Mouse (Mus musculus) heart, embryonic 11.5 days (tissue): ENCODE data around the gene Sh2d1b2. TPM values are rescaled to one million over a fixed set of nuclear protein-coding genes. Genes with fewer than 3 reads are reported as not detected.

ENCODE experiments used
- ATAC-seq: fragments of 200-750 bp; cut with Nextera tagmentation; replicated peaks from 2 replicates; pipeline ENCODE4 v1.8.0; 2017; ENCODE audit warnings: moderate library complexity; ENCODE audit not compliant: insufficient number of reproducible peaks, low FRiP score, low TSS enrichment
- H3K27ac ChIP-seq: fragments of 300-500 bp; sonication (generic); 2 replicates; pipeline ENCODE4 v1.5.1; 2014; ENCODE audit warnings: mild to moderate bottlenecking, low read depth, low read length
- H3K27me3 ChIP-seq: fragments of 300-500 bp; sonication (generic); 2 replicates; pipeline ENCODE4 v1.6.1; 2014; ENCODE audit warnings: mild to moderate bottlenecking, low read length, mixed read lengths; ENCODE audit not compliant: control insufficient read depth, insufficient read depth
- H3K36me3 ChIP-seq: fragments of 300-500 bp; sonication (generic); 2 replicates; pipeline ENCODE4 v1.6.1; 2014; ENCODE audit warnings: mild to moderate bottlenecking, low read length, moderate library complexity, mixed read lengths; ENCODE audit not compliant: control insufficient read depth, insufficient read depth
- H3K4me1 ChIP-seq: fragments of 300-500 bp; sonication (generic); 2 replicates; pipeline ENCODE4 v1.6.1; 2014; ENCODE audit warnings: low read length; ENCODE audit not compliant: control insufficient read depth, insufficient read depth
- H3K4me2 ChIP-seq: fragments of 300-500 bp; sonication (generic); 2 replicates; pipeline ENCODE4 v1.6.1; 2014; ENCODE audit warnings: mild to moderate bottlenecking, moderate library complexity
- H3K4me3 ChIP-seq: fragments of 300-500 bp; sonication (generic); 2 replicates; pipeline ENCODE4 v1.5.1; 2014; ENCODE audit warnings: low read depth, low read length
- H3K9ac ChIP-seq: fragments of 300-500 bp; sonication (generic); 2 replicates; pipeline ENCODE4 v1.6.1; 2014; ENCODE audit warnings: mild to moderate bottlenecking, low read depth, low read length, moderate library complexity
- H3K9me3 ChIP-seq: fragments of 300-500 bp; sonication (generic); replicated peaks from 2 replicates; pipeline ENCODE4 v1.6.1; 2016; ENCODE audit warnings: low read length; ENCODE audit not compliant: control insufficient read depth
- WGBS: fragments of 180-500 bp; shearing (Covaris S2); extraction: QIAGEN DNeasy Blood & Tissue Kit; methylation state at CpG from one replicate; pipeline ENCODE4 v1.1.7; 2014; ENCODE audit not compliant: insufficient replicate concordance; 5-methylcytosine and 5-hydroxymethylcytosine counted together
- polyA plus RNA-seq: library from polyadenylated mRNA; unstranded; fragments of >200 nt; fragmentation: Nextera tagmentation; extraction: Ambion mirVana; gene quantifications from 2 replicates; pipeline ENCODE4 v1.2.1, GENCODE M21; 2014

Sh2d1b2 gene
- polyA plus RNA-seq, 1 experiment from 2014 or later = not detected

- no peak for ATAC-seq
- H3K9me3 ChIP-seq = no peaks in the 10 kb centered on the region
- WGBS = 63% methylated on average over 5 of the region's 5 CpGs
- H3K27ac ChIP-seq = no peak overlapping the region
- no peak overlapping the region for H3K9ac ChIP-seq
- no peak overlapping the region for H3K4me3 ChIP-seq
- H3K4me2 ChIP-seq = no peak overlapping the region
- H3K4me1 ChIP-seq = peaks cover 11% of the 10 kb centered on the region; the same call in 1 of the 2 replicates
- H3K36me3 ChIP-seq = no peaks in the 10 kb centered on the region
- no peaks in the 10 kb centered on the region for H3K27me3 ChIP-seq
These were observed 60.7 kb downstream of the Sh2d1b2 start for GRCm38 (mm10) chr1:170293257-170293656.

- H3K9ac ChIP-seq = no peak overlapping the region
- H3K27me3 ChIP-seq = no peaks in the 10 kb centered on the region
- H3K4me1 ChIP-seq = peaks cover 11% of the 10 kb centered on the region; the same call in 1 of the 2 replicates
- H3K4me3 ChIP-seq = no peak overlapping the region
- WGBS = 65% methylated on average over 15 of the region's 15 CpGs
- no peak overlapping the region for H3K4me2 ChIP-seq
- ATAC-seq = no peak
- no peaks in the 10 kb centered on the region for H3K9me3 ChIP-seq
- no peaks in the 10 kb centered on the region for H3K36me3 ChIP-seq
- H3K27ac ChIP-seq = no peak overlapping the region
These were observed 62.4 kb downstream of the Sh2d1b2 start for GRCm38 (mm10) chr1:170294786-170295570.

- no peaks in the 10 kb centered on the region for H3K9me3 ChIP-seq
- 0 out of 2 replicates have a peak, but pooled peaks cover 9% of the 10 kb centered on the region for H3K4me1 ChIP-seq
- H3K9ac ChIP-seq = no peak overlapping the region
- no peaks in the 10 kb centered on the region for H3K27me3 ChIP-seq
- H3K36me3 ChIP-seq = 0 out of 2 replicates have a peak, but pooled peaks cover 2% of the 10 kb centered on the region
- no peak overlapping the region for H3K4me3 ChIP-seq
- WGBS = 83% methylated on average over 4 of the region's 4 CpGs
- no peak overlapping the region for H3K27ac ChIP-seq
- H3K4me2 ChIP-seq = no peak overlapping the region
- no peak for ATAC-seq
These were observed 66.9 kb downstream of the Sh2d1b2 start for GRCm38 (mm10) chr1:170299496-170299895.

- Histone ChIP-seq H3K4me1 (no peaks in the 10 kb centered on the region), H3K36me3 (0 out of 2 replicates have a peak, but pooled peaks cover 2% of the 10 kb centered on the region), H3K4me3 (no peak overlapping the region), H3K9me3 (no peaks in the 10 kb centered on the region), H3K27me3 (no peaks in the 10 kb centered on the region), H3K27ac (no peak overlapping the region), H3K9ac (no peak overlapping the region), H3K4me2 (no peak overlapping the region)
- ATAC-seq = no peak
- 93% methylated on average over 9 of the region's 9 CpGs for WGBS
These were observed 69.1 kb downstream of the Sh2d1b2 start for GRCm38 (mm10) chr1:170301686-170302085.

GRCm38 (mm10) chr1:170302456-170302855 lies 69.9 kb downstream of the Sh2d1b2 start:
- 78% methylated on average over 6 of the region's 6 CpGs for WGBS
- Histone ChIP-seq H3K9ac (no peak overlapping the region), H3K36me3 (0 out of 2 replicates have a peak, but pooled peaks cover 2% of the 10 kb centered on the region), H3K9me3 (no peaks in the 10 kb centered on the region), H3K4me1 (no peaks in the 10 kb centered on the region), H3K4me2 (no peak overlapping the region), H3K4me3 (no peak overlapping the region), H3K27ac (no peak overlapping the region), H3K27me3 (no peaks in the 10 kb centered on the region)
- no peak for ATAC-seq

- no peaks in the 10 kb centered on the region for H3K4me1 ChIP-seq
- no peak overlapping the region for H3K27ac ChIP-seq
- 70% methylated on average over 6 of the region's 6 CpGs for WGBS
- H3K9me3 ChIP-seq = no peaks in the 10 kb centered on the region
- H3K9ac ChIP-seq = no peak overlapping the region
- ATAC-seq = no peak
- H3K27me3 ChIP-seq = no peaks in the 10 kb centered on the region
- H3K4me2 ChIP-seq = no peak overlapping the region
- no peak overlapping the region for H3K4me3 ChIP-seq
- 0 out of 2 replicates have a peak, but pooled peaks cover 2% of the 10 kb centered on the region for H3K36me3 ChIP-seq
These were observed 70.6 kb downstream of the Sh2d1b2 start for GRCm38 (mm10) chr1:170303103-170303502.

Other genes with a start within 250 kb of the Sh2d1b2 start
- gene Ddr2, start 122.0 kb upstream of the Sh2d1b2 start, polyA plus RNA-seq = 10.2 and 10.7 TPM in 2 replicates
- gene Uap1, start 57.8 kb upstream of the Sh2d1b2 start, polyA plus RNA-seq = 58.6 and 67.6 TPM in 2 replicates
- 9.3 and 14.3 TPM in 2 replicates for gene Uhmk1, start 17.4 kb upstream of the Sh2d1b2 start, polyA plus RNA-seq
- 0.11 TPM in 1 of 2 replicates, not detected in the other for gene Sh2d1b1, start 44.6 kb downstream of the Sh2d1b2 start, polyA plus RNA-seq
- 4.8 and 6.6 TPM in 2 replicates for gene Gm7694, start 73.6 kb downstream of the Sh2d1b2 start, polyA plus RNA-seq
- gene Spata46, start 76.1 kb downstream of the Sh2d1b2 start, polyA plus RNA-seq = 2.5 and 3.0 TPM in 2 replicates